Mouse (Mus musculus): ENCODE measurements around the gene Cdc34b.
A peak's percentile ranks its signal among the peaks of the same experiment; 100 is the strongest.
"Not testable (repeated sequence)": the region's sequence is repeated elsewhere in the genome, so short reads cannot be mapped to it uniquely, and the experiment has no call there.

Gene Cdc34b

DNA sequence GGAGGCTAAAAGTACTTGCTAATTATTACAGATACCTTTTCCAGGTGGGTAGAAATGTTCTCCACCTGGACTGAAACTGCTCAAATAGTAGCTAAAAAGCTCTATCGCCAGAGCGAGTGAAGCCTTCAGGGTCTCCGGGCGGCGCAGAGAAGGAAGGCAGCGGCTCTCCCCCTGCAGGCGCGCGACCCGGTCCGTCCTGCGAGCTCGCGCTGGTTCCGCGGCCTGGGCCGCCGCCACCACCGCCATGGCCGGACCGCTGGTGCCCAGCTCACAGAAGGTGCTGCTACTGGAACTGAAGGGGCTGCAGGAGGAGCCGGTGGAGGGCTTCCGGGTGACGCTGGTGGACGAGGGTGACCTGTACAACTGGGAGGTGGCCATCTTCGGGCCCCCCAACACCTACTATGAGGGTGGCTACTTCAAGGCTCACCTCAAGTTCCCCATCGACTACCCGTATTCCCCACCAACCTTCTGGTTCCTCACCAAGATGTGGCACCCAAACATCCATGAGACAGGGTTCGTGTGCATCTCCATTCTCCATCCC lies at the start of gene Cdc34b:
TSS of gene Cdc34b (plus strand) at position 51 of the 541 bp plus-strand sequence.
- DNase-seq (ENCODE audit: low read depth, low spot score), result no peak

DNA sequence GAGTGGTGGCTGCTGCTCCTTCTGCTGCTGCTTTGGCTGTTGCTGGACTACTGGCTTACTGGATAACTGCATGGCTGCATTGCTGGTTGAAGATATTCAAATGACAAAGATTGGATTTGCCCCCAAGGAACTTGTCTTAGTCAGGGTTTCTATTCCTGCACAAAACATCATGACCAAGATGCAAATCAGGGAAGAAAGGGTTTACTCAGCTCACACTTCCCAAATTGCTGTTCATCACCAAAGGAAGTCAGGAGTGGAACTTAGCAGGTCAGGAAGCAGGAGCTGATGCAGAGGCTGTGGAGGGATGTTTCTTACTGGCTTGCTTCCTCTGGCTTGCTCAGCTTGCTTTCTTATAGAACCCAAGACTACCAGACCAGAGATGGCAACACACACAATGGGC lies 49.1 kb upstream of the Cdc34b start:
- DNase-seq (ENCODE audit: low read depth, low spot score), result not testable (repeated sequence)

DNA sequence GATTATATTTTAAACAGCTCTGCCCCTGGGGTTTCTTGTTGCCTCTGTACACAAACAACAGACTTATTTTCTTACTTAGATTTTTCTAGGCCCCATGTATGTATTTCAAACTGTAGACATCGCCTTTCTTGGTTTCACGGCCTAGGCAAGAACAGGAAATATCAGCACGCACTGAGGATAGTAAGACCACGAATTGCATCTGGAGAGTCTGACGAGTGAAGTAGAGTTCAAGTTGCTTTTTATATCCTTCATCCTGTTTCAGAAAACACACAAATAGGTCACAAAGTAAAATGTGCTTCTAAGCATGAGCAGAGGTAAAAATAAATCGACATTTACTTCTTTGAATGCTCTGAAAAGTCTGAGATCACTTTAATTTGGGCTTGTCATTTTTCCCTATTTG lies 46.1 kb upstream of the Cdc34b start:
- no peak for DNase-seq (ENCODE audit: low read depth, low spot score)

DNA sequence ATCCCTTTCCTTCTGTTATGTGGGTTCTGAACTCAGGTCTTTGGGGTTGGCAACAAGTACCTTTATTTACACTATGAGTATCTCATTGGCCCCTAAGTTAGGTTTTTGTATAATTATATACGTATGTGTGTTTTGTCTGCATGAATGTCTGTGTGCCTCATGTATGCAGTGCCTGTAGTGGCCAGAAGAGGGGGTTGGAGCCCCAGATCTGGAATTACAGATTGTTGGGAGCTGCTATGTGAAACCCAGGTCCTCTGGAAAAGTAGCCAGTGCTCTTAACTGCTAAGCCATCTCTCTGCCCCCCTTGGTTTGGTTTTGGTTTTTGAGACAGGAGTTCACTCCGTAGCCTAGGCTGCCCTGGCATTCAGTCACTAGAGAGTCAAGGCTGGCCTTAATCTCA lies 44.4 kb upstream of the Cdc34b start:
- DNase-seq (ENCODE audit: low read depth, low spot score), result no peak

DNA sequence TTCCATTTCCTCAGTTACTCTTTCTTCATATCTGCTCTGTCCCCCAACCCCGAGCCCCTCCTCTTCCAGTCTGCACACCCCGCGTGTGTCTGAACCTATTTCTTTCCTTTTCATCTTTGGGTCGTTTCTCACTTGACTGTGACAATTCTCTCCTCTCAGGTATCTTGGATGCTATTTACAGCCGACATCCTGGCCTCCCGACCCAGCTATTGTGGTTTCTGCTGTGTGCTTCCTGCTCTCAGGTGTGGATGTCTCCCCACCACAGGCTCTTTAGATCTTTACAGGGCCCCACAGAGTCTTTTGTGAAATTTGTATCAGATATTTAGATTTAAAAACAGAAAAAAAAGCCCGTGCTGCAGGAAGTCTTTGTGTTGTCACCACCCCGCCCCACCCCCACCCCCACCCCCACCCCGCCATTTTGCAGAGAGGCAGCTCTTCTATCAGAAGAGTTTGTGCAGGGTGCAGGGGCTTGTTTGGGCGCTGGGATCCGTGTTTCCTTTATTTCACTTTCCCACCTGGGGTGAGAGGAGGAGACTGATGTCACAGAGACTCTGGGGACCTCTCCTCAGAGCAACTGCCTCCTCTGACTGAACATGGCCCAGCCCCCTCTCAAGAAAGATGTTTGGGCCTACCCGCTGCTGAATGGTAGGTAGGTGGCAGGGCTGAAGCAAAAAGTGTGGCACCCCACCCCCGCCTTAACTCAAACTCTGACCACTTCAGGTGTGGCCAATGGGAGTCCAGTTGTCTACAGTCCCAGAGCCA lies 43.7 kb upstream of the Cdc34b start:
- no peak for DNase-seq (ENCODE audit: low read depth, low spot score)

DNA sequence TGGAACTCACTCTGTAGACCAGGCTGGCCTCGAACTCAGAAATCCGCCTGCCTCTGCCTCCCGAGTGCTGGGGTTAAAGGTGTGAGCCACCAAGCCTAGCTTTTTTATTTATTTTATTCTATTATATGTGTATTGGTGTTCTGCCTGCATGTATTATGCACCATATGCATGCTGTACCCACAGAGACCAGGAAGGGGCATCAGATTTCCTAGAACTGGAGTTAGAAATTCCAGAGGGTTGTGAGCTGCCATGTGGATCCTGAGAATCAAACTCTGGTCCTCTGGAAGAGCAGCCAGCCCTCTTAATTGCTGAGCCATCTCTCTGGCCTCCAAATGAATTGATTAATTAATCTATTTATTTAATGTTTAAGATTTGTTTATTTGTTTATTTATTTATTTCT lies 42.2 kb upstream of the Cdc34b start:
- no peak for DNase-seq (ENCODE audit: low read depth, low spot score)

DNA sequence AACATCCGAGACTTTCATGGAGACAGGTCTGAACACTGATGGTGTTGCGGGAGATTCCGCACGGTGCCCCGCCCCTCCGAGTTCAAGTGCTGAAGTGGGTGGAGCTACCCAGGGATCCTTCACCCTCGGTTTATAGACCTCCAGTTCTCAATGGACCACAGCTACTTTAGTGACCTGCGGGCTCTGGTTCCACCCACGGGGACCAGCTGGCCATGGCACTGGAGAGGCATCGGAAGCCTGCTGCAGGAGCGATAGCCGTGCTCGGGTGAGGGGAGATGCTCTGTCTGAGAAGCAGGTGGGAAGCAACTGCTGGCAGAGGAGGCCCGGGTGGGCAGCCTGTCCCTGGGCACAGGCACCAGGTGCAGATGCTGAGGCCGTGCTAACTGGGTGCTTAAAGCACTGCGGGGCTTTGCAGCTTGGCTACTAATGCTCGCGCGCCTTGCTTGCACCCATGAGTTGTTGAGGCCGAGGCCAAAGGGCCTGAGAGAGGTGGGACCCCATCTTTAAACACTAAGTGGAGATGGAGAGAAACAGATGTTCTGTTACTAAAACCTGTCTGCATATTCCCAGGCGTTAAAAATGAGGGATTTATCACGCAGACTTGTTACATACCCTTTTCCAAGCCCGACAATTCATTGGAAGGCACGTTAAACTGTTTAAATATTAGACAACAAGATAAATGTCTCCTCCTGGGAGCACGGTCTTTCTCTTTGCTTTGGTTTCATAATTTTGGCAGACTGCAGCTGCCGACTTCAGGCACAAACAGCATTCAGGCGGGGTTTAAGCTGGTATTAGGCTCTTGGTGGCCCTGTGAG lies 40.0 kb upstream of the Cdc34b start:
- no peak for DNase-seq (ENCODE audit: low read depth, low spot score)

DNA sequence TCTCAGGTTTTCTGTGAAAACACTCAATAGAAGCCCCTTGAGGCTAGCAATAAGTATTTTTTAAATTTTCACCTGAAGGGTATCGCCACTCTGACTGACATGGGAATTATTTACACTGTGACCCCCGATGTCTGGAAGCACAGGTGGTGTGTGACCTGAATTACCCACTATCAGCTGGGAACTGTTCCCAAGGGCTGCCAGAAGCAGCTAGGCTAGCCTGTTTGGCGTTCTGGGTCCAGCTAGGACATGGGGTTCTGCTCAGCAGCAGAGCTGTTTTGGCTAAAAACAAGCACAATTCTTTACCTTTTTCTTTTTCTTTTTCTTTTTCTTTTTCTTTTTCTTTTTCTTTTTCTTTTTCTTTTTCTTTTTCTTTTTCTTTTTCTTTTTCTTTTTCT lies 39.4 kb upstream of the Cdc34b start:
- DNase-seq (ENCODE audit: low read depth, low spot score), result no peak

DNA sequence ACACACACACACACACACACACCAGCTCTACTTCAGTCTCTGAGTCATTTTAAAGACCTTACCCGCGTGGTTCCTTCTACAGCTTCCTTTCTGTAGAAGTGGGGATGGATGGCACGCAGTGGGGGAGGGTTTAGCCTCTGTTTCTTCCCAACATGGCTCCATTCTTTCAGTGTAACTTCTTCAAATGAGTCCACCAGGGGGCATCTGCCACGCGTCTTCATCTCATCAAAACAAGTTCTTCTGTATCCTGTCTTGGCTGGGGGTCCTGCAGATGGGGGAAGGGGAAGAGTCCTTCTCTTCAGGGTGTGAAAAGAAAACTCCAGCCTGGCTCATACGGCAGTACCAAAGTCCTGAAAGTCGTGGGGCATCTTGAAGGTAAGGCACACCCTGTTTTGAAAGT lies 37.6 kb upstream of the Cdc34b start:
- DNase-seq (ENCODE audit: low read depth, low spot score), result no peak

DNA sequence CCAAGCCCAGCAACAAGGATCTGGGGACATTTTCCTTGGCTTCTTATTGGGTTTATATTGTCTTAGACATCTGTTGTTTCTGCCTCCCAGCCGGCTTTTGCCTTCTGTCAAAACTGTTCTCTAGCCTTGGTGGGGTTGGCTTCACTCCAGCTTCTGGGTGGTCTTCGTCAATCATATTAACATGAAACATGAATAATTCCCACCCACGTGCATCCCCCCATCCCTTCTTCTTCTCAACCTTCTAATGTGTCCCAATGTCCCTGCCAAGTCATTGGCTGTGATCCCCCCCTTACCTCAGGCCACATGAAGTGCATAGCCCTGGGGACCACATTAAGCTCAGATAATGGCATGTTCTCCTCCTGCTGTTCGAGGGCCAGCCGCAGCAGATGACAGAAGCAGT lies 37.1 kb upstream of the Cdc34b start, which contains the start of gene Gm11541:
TSS of gene Gm11541 (minus strand) at position 28 of the 400 bp plus-strand sequence.
- no peak for DNase-seq (ENCODE audit: low read depth, low spot score)

DNA sequence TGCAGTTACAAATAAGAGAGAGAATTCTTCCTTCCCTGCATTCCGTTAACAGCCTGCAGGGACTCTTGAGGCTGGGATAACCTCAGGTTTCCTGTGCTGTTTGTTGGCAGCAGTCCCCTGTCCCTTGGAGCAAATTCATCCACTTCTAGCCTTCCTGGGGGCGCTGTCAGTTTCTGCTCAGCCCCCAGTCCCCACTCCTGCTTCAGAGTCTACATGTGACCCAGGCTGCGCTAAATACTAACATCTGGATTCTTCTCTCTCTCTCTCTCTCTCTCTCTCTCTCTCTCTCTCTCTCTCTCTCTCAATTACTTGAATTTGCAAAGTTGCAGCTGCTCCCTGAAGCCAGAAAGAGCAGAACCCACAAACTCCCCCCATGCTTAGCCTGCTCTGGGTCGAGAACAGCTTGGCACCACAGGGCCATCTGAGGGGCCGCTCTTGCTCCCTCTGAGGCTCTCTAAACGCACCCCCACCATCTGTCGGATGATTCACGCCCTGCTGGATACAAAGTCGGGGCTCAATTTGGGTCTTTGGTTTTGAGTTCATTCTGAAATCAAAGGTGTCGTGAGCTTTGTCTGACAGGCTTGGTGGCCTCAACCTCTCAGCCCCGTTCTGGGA lies 28.2 kb upstream of the Cdc34b start:
- DNase-seq (ENCODE audit: low read depth, low spot score), result no peak

DNA sequence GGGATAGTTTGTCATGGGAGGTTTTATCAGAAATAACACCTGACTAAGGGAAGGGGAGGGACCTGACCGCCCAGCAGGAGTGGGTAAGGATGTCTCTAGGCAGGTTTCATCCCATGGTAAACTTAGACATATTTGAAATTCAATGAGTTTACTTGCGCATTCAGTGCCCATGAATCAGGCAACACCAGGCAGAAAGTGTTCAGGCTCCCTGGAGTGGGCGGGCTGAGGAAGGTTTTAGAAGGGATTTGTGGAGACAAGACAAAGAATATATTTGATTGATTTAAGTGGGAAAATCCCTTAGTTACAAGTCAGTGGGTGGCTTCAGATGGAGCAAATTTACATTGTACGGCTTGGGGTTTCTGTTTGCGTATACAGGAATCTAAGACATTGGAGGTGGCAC lies 26.0 kb upstream of the Cdc34b start:
- no peak for DNase-seq (ENCODE audit: low read depth, low spot score)

DNA sequence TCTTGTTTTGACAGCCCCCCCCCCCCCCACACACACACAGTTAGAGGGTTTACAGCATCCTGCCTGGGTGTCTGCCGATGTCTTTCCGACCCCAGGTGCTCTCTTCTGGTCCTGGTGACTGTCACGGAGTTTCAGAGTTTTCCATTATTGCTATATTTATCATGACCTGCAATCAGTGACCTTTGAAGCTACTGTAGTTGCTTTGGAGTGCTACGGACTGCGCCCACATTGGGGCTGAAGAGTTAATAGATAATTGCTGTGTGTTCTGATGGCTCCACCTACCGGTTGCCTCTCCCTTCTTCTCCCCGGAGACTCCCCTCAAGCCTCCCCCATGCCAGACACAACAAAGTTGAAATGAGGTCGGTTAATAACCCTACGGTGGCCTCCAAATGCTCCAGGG lies 24.8 kb upstream of the Cdc34b start:
- no peak for DNase-seq (ENCODE audit: low read depth, low spot score)

DNA sequence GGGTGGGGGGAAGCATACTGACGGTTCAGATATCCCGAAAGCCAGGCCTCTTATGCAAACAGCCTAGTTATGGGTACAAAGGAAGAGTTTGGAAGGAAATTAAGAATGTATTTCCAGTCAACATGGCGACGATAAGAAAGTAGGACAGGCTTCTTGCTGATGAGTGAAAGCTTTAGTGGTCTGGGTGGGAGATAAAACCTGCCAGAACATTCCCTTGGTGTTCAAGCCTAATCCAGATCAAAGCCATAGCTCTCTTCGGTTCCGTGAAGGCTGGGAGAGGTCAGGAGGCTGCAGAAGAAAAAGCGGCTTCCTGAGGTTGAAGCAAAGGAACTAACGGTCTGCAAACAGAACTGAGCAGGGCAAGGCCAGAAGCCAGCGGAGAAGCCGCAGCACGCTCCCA lies 24.3 kb upstream of the Cdc34b start:
- no peak for DNase-seq (ENCODE audit: low read depth, low spot score)

DNA sequence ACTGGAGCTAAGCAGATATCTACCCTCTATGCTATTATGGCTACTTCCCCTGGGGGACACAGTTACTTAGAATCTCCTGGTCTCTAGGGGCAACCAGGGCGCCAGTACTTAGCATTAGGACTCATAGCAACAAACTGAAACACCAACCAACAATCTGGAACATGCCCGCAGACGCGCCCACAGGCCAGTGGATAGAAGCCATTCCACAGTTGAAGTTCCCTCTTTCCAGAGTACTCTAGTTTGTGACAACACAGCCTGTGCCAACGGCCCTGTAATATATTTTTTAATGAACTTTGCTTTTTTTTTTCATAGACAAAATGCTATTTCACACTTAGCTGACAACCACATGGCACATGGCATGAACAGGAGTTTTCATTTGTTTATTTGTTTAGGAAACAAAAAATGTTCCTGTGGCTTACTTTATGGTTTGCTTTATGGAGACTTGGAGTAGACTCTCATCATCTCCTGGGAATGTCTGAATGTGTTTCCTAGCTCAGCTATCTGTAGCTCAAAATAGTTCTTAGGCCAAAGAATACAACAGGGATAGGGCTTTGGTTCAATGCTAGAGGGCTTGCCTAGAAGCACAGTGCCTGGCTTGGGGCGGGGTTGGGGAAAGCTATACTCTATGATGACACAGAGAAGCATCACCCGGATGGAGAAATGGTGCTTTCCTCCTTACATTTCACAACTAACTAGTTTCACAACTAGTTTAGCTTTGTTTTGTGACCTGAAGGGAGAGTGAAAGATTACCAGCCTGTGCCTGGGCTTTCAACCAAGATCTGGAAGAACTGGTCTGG lies 23.3 kb upstream of the Cdc34b start:
- peak; percentile 50 for DNase-seq (ENCODE audit: low read depth, low spot score)

DNA sequence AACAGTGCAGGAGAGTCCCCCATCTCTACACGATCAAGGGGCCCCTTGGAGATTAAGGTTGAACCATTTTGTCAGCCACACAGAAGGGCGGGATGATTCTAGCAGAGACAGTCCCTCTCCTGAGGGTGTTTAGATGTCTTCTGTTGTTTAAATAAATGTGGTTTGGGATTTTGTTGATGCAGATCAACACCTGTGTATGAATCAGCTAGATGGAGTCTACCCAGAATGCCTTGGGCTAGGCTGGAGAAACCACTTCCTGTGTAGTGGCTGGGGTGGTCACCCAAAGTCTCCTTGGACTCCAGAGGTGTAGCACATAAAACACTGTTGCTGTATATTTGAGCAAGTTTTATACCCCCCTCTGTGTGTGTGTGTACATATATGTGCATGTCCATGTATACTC lies 22.4 kb upstream of the Cdc34b start:
- peak; percentile 63 for DNase-seq (ENCODE audit: low read depth, low spot score)

DNA sequence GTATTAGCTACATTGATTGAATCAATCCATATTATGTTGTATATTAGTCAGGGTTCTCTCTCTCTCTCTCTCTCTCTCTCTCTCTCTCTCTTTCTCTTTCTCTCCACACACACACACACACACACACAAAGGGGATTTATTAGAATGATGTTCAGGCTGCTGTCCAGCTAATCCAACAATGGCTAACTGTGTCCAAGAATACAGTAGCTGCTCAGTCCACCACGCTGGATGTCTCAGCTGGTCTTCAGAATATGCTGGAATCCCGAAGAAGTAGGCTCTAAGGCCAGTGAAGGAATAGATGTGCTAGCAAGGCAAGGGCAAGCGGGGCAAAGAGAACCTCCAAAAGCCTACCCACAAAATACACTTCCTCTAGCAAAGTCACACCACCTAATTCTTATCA lies 14.3 kb upstream of the Cdc34b start:
- DNase-seq (ENCODE audit: low read depth, low spot score), result no peak

DNA sequence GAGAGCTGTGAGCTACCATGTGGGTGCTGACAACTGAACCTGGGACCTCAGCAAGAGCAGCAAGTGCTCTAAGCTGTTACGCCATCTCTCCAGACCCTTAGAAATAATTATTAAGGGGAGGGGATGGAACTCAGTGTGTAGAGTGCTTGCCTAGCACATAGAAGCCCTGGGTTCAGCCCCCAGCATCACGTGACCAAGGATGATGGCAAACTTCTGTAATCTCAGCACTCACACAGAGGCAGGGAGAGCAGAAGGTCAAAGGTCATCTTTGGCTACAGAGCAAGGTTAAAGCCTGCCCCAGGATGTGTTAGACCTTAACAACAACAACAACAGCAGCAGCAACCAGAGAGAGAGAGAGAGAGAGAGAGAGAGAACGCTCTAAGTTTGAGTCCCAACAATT lies 13.0 kb upstream of the Cdc34b start:
- no peak for DNase-seq (ENCODE audit: low read depth, low spot score)

DNA sequence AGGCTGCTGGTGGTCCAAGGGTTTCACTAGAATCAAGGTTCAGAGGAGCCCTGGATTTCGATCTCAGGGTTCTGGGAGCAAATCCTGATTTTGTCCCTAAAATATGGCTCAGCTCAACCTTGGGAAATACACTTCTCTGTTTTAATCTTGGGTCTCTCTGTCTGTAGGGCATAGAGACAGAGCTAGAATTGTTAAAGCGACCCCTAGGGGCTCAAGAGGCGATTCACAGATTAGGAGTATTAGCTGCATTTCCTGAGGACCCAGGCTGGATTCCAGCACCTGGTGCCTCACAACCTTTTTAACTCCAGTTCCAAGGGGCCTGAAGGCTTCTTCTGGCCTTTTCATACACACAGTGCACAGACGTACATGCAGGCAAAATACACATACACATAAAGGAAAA lies 12.0 kb upstream of the Cdc34b start:
- DNase-seq (ENCODE audit: low read depth, low spot score), result peak; percentile 43

DNA sequence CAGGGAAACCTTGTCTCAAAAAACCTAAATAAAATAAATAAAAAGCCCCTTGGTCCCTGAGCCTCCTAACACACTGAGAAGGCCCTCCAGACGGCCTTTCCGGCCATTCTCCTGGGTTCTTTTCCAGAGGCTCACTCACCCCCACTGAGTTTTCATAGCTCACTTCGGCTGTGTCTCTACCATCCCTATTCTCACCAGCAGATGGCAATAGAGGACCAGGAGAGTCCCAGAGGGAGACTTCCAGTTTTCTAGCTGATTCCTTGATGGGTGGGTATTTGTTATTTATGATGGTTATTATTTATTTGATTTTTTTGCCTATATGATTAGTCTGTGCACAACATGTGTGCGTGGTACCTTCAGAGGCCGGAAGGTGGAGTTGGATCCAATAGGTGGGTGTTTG lies 11.3 kb upstream of the Cdc34b start:
- peak; percentile 87 for DNase-seq (ENCODE audit: low read depth, low spot score)

DNA sequence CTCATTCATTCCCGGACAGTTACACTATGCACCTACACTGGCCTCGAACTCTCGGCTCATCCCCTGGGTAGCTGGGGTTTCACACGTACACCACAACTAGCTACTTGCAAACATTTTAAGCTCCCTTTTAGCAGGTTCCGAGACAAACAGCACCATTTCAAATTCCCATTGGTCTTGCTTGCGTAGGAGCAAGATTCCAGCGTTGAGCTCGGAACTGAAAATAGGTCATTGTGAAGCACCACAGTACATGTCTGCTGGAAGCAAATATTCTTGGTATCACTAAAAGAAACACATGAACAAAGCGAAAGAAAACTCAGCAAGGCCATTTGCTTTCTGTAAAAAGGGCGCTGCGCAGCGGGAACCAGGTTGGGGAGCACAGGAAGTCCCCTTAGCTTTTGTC lies 10.4 kb upstream of the Cdc34b start:
- DNase-seq (ENCODE audit: low read depth, low spot score), result no peak

DNA sequence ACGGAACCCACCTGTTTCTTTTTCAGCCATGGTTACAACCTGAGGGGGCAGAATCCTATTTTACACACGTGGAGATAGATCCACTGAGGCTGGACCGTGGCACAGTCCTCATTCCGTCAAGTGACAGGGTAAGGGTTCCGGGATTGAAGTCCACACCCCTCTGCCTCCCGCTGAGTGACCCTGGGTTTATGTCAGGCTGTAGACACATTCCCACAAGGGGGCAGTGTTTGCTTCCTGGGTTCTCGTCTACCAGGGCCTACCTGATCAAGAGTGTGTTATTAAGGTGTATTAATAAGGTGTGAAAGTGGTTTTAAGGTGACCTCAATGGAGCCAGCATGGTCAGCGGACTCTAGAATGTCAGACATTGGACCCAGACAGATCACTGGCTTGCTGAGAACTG lies 8.8 kb upstream of the Cdc34b start:
- peak; percentile 46 for DNase-seq (ENCODE audit: low read depth, low spot score)

Measured in 3T3-L1 (cell line).